Mouse (Mus musculus) frontal cortex, postnatal 10 days (tissue): ENCODE results near the gene Dnajb8.

Experiments
- DNase-seq, 2 experiments: peaks; one replicate each; pipeline ENCODE4 v3.0.0; 2022; ENCODE audit warnings: low spot score in 2 of 2, mixed read lengths in 1 of 2

The Dnajb8 gene

GRCm38 (mm10) chr6:88227537-88227936 is 5.5 kb downstream of the Dnajb8 start:
- no peak for DNase-seq

GRCm38 (mm10) chr6:88229221-88229620 is 7.2 kb downstream of the Dnajb8 start:
- no peak for DNase-seq

GRCm38 (mm10) chr6:88231821-88232220 is 9.8 kb downstream of the Dnajb8 start:
- no peak for DNase-seq

GRCm38 (mm10) chr6:88232221-88232620 is 10.2 kb downstream of the Dnajb8 start:
- DNase-seq = no peak

- DNase-seq = no peak
Measured at GRCm38 (mm10) chr6:88233996-88234395, 11.9 kb downstream of the Dnajb8 start.

- DNase-seq = no peak
Measured at GRCm38 (mm10) chr6:88235461-88235860, 13.4 kb downstream of the Dnajb8 start.

GRCm38 (mm10) chr6:88235983-88236382 is 13.9 kb downstream of the Dnajb8 start:
- DNase-seq = no peak

GRCm38 (mm10) chr6:88236513-88236912 is 14.4 kb downstream of the Dnajb8 start:
- no peak for DNase-seq

GRCm38 (mm10) chr6:88242604-88243003 is 20.5 kb downstream of the Dnajb8 start:
- peak in 1 of 2 experiments; percentile 40 for DNase-seq

GRCm38 (mm10) chr6:88249231-88249630 is 27.2 kb downstream of the Dnajb8 start:
- DNase-seq = no peak

GRCm38 (mm10) chr6:88251396-88251795 is 29.3 kb downstream of the Dnajb8 start:
- no peak for DNase-seq

- DNase-seq = no peak
Measured at GRCm38 (mm10) chr6:88251798-88252478, 29.9 kb downstream of the Dnajb8 start.

- no peak for DNase-seq
Measured at GRCm38 (mm10) chr6:88254082-88254481, 32.0 kb downstream of the Dnajb8 start.

- no peak for DNase-seq
Measured at GRCm38 (mm10) chr6:88255435-88255834, 33.4 kb downstream of the Dnajb8 start.

GRCm38 (mm10) chr6:88259621-88260020 is 37.6 kb downstream of the Dnajb8 start:
- DNase-seq = no peak

GRCm38 (mm10) chr6:88260645-88261044 is 38.6 kb downstream of the Dnajb8 start:
- DNase-seq = no peak

- DNase-seq = peak in 1 of 2 experiments; percentile 22
Measured at GRCm38 (mm10) chr6:88262160-88262559, 40.1 kb downstream of the Dnajb8 start.

- no peak for DNase-seq
Measured at GRCm38 (mm10) chr6:88265355-88265754, 43.3 kb downstream of the Dnajb8 start.

- no peak for DNase-seq
Measured at GRCm38 (mm10) chr6:88266055-88266454, 44.0 kb downstream of the Dnajb8 start.

GRCm38 (mm10) chr6:88267068-88267467 is 45.0 kb downstream of the Dnajb8 start:
- DNase-seq = no peak

GRCm38 (mm10) chr6:88267970-88268369 is 45.9 kb downstream of the Dnajb8 start:
- no peak for DNase-seq

- no peak for DNase-seq
Measured at GRCm38 (mm10) chr6:88274623-88275022, 52.6 kb downstream of the Dnajb8 start.

- no peak for DNase-seq
Measured at GRCm38 (mm10) chr6:88276221-88276620, 54.2 kb downstream of the Dnajb8 start.

- DNase-seq = no peak
Measured at GRCm38 (mm10) chr6:88277242-88277641, 55.2 kb downstream of the Dnajb8 start.
